Mouse (Mus musculus): Measurements from ENCODE around the gene Pmel. TPM values are rescaled to one million over a fixed set of nuclear protein-coding genes. Genes with fewer than 3 reads are reported as not detected.

The Pmel gene
- polyA plus RNA-seq (2017; shearing (Covaris generic)): 4.9 TPM

GRCm38 (mm10) chr10:128703895-128704294 is at the start of gene Pmel:
TSS of gene Pmel (plus strand) at chr10:128704195.

GRCm38 (mm10) chr10:128673763-128674468 is 30.1 kb upstream of the Pmel start, which contains the start of gene Suox:
TSS of gene Suox (minus strand) at chr10:128674073.

GRCm38 (mm10) chr10:128695992-128696807 is 7.8 kb upstream of the Pmel start, which contains the start of gene Rab5b:
TSS of gene Rab5b (minus strand) at chr10:128696264.

GRCm38 (mm10) chr10:128704491-128705316 is 709 bp downstream of the Pmel start, which contains the start of gene Cdk2:
TSS of gene Cdk2 (minus strand) at chr10:128705031.

GRCm38 (mm10) chr10:128744680-128745601 is 40.9 kb downstream of the Pmel start, which contains the start of gene Dgka:
TSS of gene Dgka (minus strand) at chr10:128744855.

GRCm38 (mm10) chr10:128747646-128748251 is 43.8 kb downstream of the Pmel start, which contains the start of gene Pym1:
TSS of gene Pym1 (plus strand) at chr10:128747889.

Other genes with a start within 250 kb of the Pmel start
- gene Smarcc2, start 244.9 kb upstream of the Pmel start, polyA plus RNA-seq (2017; shearing (Covaris generic)): 131 TPM
- gene Myl6, start 210.1 kb upstream of the Pmel start, polyA plus RNA-seq (2017; shearing (Covaris generic)): 1,659 TPM
- gene Myl6b, start 205.5 kb upstream of the Pmel start, polyA plus RNA-seq (2017; shearing (Covaris generic)): 3.1 TPM
- 182 TPM for gene Esyt1, start 178.3 kb upstream of the Pmel start, polyA plus RNA-seq (2017; shearing (Covaris generic))
- gene Zc3h10, start 156.4 kb upstream of the Pmel start, polyA plus RNA-seq (2017; shearing (Covaris generic)): 26.0 TPM
- 3,120 TPM for gene Rpl41, start 154.9 kb upstream of the Pmel start, polyA plus RNA-seq (2017; shearing (Covaris generic))
- gene Pa2g4, start 138.2 kb upstream of the Pmel start, polyA plus RNA-seq (2017; shearing (Covaris generic)): 35.9 TPM
- gene Erbb3, start 114.5 kb upstream of the Pmel start, polyA plus RNA-seq (2017; shearing (Covaris generic)): 11.3 TPM
- gene Rps26, start 77.4 kb upstream of the Pmel start, polyA plus RNA-seq (2017; shearing (Covaris generic)): 829 TPM
- gene Ikzf4, start 58.2 kb upstream of the Pmel start, polyA plus RNA-seq (2017; shearing (Covaris generic)): 148 TPM
- 51.9 TPM for gene Suox, start 30.1 kb upstream of the Pmel start, polyA plus RNA-seq (2017; shearing (Covaris generic))
- gene Rab5b, start 7.9 kb upstream of the Pmel start, polyA plus RNA-seq (2017; shearing (Covaris generic)): 49.0 TPM
- gene Cdk2, start 836 bp downstream of the Pmel start, polyA plus RNA-seq (2017; shearing (Covaris generic)): 38.5 TPM
- 715 TPM for gene Dgka, start 40.7 kb downstream of the Pmel start, polyA plus RNA-seq (2017; shearing (Covaris generic))
- 38.2 TPM for gene Pym1, start 43.7 kb downstream of the Pmel start, polyA plus RNA-seq (2017; shearing (Covaris generic))
- gene Mmp19, start 86.7 kb downstream of the Pmel start, polyA plus RNA-seq (2017; shearing (Covaris generic)): not detected
- 124 TPM for gene Dnajc14, start 99.9 kb downstream of the Pmel start, polyA plus RNA-seq (2017; shearing (Covaris generic))
- gene Tmem198b, start 100.2 kb downstream of the Pmel start, polyA plus RNA-seq (2017; shearing (Covaris generic)): 5.1 TPM
- gene Sarnp, start 113.1 kb downstream of the Pmel start, polyA plus RNA-seq (2017; shearing (Covaris generic)): 164 TPM
- 77.1 TPM for gene Ormdl2, start 117.5 kb downstream of the Pmel start, polyA plus RNA-seq (2017; shearing (Covaris generic))
- 0.88 TPM for gene Gdf11, start 187.5 kb downstream of the Pmel start, polyA plus RNA-seq (2017; shearing (Covaris generic))
- gene Cd63, start 196.8 kb downstream of the Pmel start, polyA plus RNA-seq (2017; shearing (Covaris generic)): 0.20 TPM
- gene Rdh5, start 218.7 kb downstream of the Pmel start, polyA plus RNA-seq (2017; shearing (Covaris generic)): 13.5 TPM
- 185 TPM for gene Bloc1s1, start 219.8 kb downstream of the Pmel start, polyA plus RNA-seq (2017; shearing (Covaris generic))
- 10.1 TPM for gene Itga7, start 229.6 kb downstream of the Pmel start, polyA plus RNA-seq (2017; shearing (Covaris generic))

All from activated CD4-positive, CD25-positive, alpha-beta regulatory T cell, adult 9 weeks (primary cell).